Mouse (Mus musculus) embryo, embryonic 10 days (tissue): Measurements from ENCODE around the gene Nrp2.

Experiments
- DNase-seq: peaks from one replicate; pipeline ENCODE4 v3.0.0-alpha.2; 2015; ENCODE audit warnings: low spot score

The Nrp2 gene

GRCm38 (mm10) chr1:62859556-62860300, 156.6 kb downstream of the Nrp2 start:
- DNase-seq: peak; percentile 40

GRCm38 (mm10) chr1:62860327-62860726, 157.2 kb downstream of the Nrp2 start:
- no peak for DNase-seq

GRCm38 (mm10) chr1:62860788-62861187, 157.7 kb downstream of the Nrp2 start:
- peak; percentile 38 for DNase-seq
